Mouse (Mus musculus) kidney, embryonic 15.5 days (tissue): ENCODE data around the gene Cchcr1. TPM values are rescaled to one million over a fixed set of nuclear protein-coding genes. Genes with fewer than 3 reads are reported as not detected.
A peak's percentile ranks its signal among the peaks of the same experiment; 100 is the strongest.

Experiments
- ATAC-seq: fragments of 200-750 bp; cut with Nextera tagmentation; replicated peaks from 2 replicates; pipeline ENCODE4 v1.8.0; 2017; ENCODE audit warnings: moderate TSS enrichment; ENCODE audit not compliant: low FRiP score
- H3K27ac ChIP-seq: fragments of 300-500 bp; sonication (generic); 2 replicates; pipeline ENCODE4 v1.5.1; 2015; ENCODE audit warnings: mild to moderate bottlenecking, inconsistent platforms
- H3K27me3 ChIP-seq: fragments of 300-500 bp; sonication (generic); 2 replicates; pipeline ENCODE4 v1.6.1; 2015; ENCODE audit warnings: inconsistent platforms
- H3K36me3 ChIP-seq: fragments of 300-500 bp; sonication (generic); 2 replicates; pipeline ENCODE4 v1.6.1; 2015; ENCODE audit warnings: inconsistent platforms
- H3K4me1 ChIP-seq: fragments of 300-500 bp; sonication (generic); 2 replicates; pipeline ENCODE4 v1.6.1; 2015; ENCODE audit warnings: inconsistent platforms
- H3K4me2 ChIP-seq: fragments of 300-500 bp; sonication (generic); 2 replicates; pipeline ENCODE4 v1.6.1; 2015; ENCODE audit warnings: moderate library complexity, mild to moderate bottlenecking, inconsistent platforms
- H3K4me3 ChIP-seq: fragments of 300-500 bp; sonication (generic); replicated peaks from 2 replicates; pipeline ENCODE4 v1.5.1; 2015; ENCODE audit warnings: mild to moderate bottlenecking, inconsistent platforms
- H3K9ac ChIP-seq: fragments of 300-500 bp; sonication (generic); 2 replicates; pipeline ENCODE4 v1.6.1; 2015; ENCODE audit warnings: mild to moderate bottlenecking, inconsistent platforms
- H3K9me3 ChIP-seq: fragments of 300-500 bp; sonication (generic); replicated peaks from 2 replicates; pipeline ENCODE4 v1.6.1; 2016; ENCODE audit warnings: inconsistent platforms
- WGBS: fragments of 180-500 bp; shearing (Covaris S2); methylation state at CpG from one replicate; pipeline ENCODE4 v1.1.7; 2015; ENCODE audit warnings: mixed read lengths; 5-methylcytosine and 5-hydroxymethylcytosine counted together
- polyA plus RNA-seq: library from polyadenylated mRNA; unstranded; fragments of >200 nt; fragmentation: Nextera tagmentation; extraction: Ambion mirVana; gene quantifications from 2 replicates; pipeline ENCODE4 v1.2.1, GENCODE M21; 2015

Gene Cchcr1
- polyA plus RNA-seq, 1 experiment from 2014 or later: 21.7 TPM

DNA sequence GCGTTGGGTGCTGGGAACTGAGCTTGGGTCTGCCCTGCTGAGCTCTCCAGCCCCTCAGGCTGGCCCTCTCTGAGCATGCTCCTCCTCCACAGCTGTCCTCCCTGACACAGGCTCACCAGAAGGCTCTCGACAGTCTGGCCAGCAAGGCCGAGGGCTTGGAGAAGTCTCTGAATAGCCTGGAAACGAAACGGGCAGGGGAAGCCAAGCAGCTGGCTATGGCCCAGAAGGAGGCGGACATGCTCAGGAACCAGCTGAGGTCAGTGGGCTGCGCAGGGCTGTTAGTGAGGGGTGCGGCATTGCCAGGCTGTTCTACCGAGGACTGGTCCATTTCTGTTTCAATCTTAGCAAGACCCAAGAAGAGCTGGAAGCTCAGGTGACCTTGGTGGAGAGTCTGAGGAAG is 7.5 kb downstream of the Cchcr1 start:
- Histone ChIP-seq H3K4me3 (no peak overlapping the region), H3K9me3 (no peaks in the 10 kb centered on the region), H3K27me3 (no peaks in the 10 kb centered on the region), H3K9ac (no peak overlapping the region), H3K4me2 (no peak overlapping the region), H3K4me1 (no peaks in the 10 kb centered on the region), H3K27ac (no peak overlapping the region), H3K36me3 (peaks cover 74% of the 10 kb centered on the region)
- no peak for ATAC-seq
- WGBS: 86% methylated on average over 9 of the region's 9 CpGs

DNA sequence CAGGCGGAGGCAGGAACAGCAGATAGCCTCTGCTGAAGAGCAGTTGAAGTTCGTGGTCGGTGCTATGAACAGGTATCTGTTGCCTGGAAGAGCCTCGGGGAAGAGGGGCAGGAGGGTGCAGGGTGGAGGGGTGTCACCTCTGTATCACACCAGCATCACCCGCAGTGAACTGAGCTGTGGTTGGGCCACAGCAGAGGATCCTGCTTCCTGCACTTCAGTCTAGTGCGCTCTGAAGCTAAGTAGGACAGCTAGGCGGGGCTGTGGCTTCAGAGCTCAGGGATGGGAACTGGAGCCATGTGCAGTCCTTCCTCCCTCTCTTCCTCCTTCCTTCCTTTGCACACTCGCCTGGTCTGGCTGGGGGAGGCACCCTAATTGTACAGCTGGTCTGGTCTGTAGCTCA is 9.7 kb downstream of the Cchcr1 start:
- Histone ChIP-seq H3K4me3 (no peak overlapping the region), H3K4me1 (no peaks in the 10 kb centered on the region), H3K4me2 (no peak overlapping the region), H3K27me3 (no peaks in the 10 kb centered on the region), H3K9me3 (no peaks in the 10 kb centered on the region), H3K9ac (no peak overlapping the region), H3K36me3 (peaks cover 80% of the 10 kb centered on the region), H3K27ac (no peak overlapping the region)
- 77% methylated on average over 8 of the region's 8 CpGs for WGBS
- no peak for ATAC-seq

GRCm38 (mm10) chr17:35532360-35532759 is 15.5 kb downstream of the Cchcr1 start:
- no peaks in the 10 kb centered on the region for H3K9me3 ChIP-seq
- ATAC-seq: no peak
- H3K4me1 ChIP-seq: peaks cover 6% of the 10 kb centered on the region; the same call in 1 of the 2 replicates
- WGBS: 11% methylated on average over 3 of the region's 3 CpGs
- H3K27me3 ChIP-seq: no peaks in the 10 kb centered on the region
- H3K27ac ChIP-seq: no peak overlapping the region
- H3K36me3 ChIP-seq: peaks cover 34% of the 10 kb centered on the region
- H3K4me3 ChIP-seq: no peak overlapping the region
- H3K4me2 ChIP-seq: no peak overlapping the region
- H3K9ac ChIP-seq: no peak overlapping the region

DNA sequence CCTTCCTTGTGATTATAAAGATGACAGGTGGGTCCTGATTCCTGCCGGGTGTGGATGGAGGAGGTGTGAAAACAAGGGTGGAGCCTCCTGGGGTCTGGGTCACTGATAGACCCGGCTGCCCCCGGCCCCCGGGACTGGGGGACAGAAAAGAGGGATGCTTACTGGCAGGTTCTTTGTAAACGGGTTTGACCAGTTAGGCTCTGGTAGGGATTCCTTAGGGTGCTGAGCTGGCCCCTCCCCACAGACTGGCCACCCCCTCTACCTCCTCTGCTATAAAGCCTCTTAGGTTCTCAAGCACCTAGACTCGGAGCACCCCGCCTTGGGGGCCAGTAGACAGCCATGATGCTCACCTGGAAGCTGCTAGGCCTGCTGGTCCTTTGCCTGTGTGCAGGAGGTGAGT is 16.0 kb downstream of the Cchcr1 start, which contains the start of gene Psors1c2:
Gene Psors1c2, plus strand, starts transcription at position 301 of the 400 bp plus-strand sequence.
- H3K9me3 ChIP-seq: no peaks in the 10 kb centered on the region
- ATAC-seq: no peak
- H3K4me1 ChIP-seq: peaks cover 6% of the 10 kb centered on the region; the same call in 1 of the 2 replicates
- no peak within 1 kb of the TSS for H3K9ac ChIP-seq
- no peaks in the 10 kb centered on the region for H3K27me3 ChIP-seq
- WGBS: 35% methylated on average over 7 of the region's 7 CpGs
- peaks cover 30% of the 10 kb centered on the region for H3K36me3 ChIP-seq
- H3K4me3 ChIP-seq: no peak within 1 kb of the TSS
- no peak within 1 kb of the TSS for H3K27ac ChIP-seq
- no peak within 1 kb of the TSS for H3K4me2 ChIP-seq

GRCm38 (mm10) chr17:35534343-35534742 is 17.4 kb downstream of the Cchcr1 start:
- peaks cover 15% of the 10 kb centered on the region for H3K36me3 ChIP-seq
- peak; percentile 52; the same call in 1 of the 2 replicates for ATAC-seq
- WGBS: 11% methylated on average over 6 of the region's 6 CpGs
- H3K4me2 ChIP-seq: no peak overlapping the region
- H3K4me3 ChIP-seq: no peak overlapping the region
- no peaks in the 10 kb centered on the region for H3K27me3 ChIP-seq
- H3K9ac ChIP-seq: no peak overlapping the region
- peaks cover 6% of the 10 kb centered on the region; the same call in 1 of the 2 replicates for H3K4me1 ChIP-seq
- H3K9me3 ChIP-seq: no peaks in the 10 kb centered on the region
- H3K27ac ChIP-seq: no peak overlapping the region

DNA sequence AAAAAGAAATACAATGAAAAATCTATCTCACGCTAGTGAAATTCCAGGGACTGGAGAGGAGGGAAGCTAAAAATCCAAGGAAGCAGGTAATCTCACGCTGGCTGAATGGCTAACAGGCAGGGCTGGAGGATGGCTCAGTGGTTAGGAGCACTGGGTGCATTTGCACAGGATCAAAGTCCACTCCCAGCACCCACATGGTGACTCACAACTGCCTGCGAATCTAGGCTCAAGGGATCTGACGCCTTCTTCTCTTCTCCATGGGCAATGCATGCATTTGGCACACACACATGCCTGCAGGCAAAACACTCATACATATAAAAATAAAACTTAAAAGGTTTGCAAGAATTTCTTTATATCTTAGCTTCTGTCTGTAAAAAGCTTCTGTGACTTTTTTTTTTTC is 20.5 kb downstream of the Cchcr1 start:
- Histone ChIP-seq H3K9ac (no peak overlapping the region), H3K4me3 (no peak overlapping the region), H3K4me2 (no peak overlapping the region), H3K27me3 (no peaks in the 10 kb centered on the region), H3K9me3 (no peaks in the 10 kb centered on the region), H3K36me3 (no peaks in the 10 kb centered on the region), H3K4me1 (peaks cover 4% of the 10 kb centered on the region; the same call in 1 of the 2 replicates), H3K27ac (no peak overlapping the region)
- 90% methylated on average over 4 of the region's 4 CpGs for WGBS
- no peak for ATAC-seq

GRCm38 (mm10) chr17:35538476-35538875 is 21.6 kb downstream of the Cchcr1 start:
- no peaks in the 10 kb centered on the region for H3K9me3 ChIP-seq
- H3K9ac ChIP-seq: no peak overlapping the region
- 87% methylated on average over 1 of the region's 1 CpGs for WGBS
- H3K4me1 ChIP-seq: no peaks in the 10 kb centered on the region
- no peaks in the 10 kb centered on the region for H3K36me3 ChIP-seq
- H3K27me3 ChIP-seq: no peaks in the 10 kb centered on the region
- H3K4me3 ChIP-seq: no peak overlapping the region
- ATAC-seq: no peak
- H3K27ac ChIP-seq: no peak overlapping the region
- H3K4me2 ChIP-seq: no peak overlapping the region

DNA sequence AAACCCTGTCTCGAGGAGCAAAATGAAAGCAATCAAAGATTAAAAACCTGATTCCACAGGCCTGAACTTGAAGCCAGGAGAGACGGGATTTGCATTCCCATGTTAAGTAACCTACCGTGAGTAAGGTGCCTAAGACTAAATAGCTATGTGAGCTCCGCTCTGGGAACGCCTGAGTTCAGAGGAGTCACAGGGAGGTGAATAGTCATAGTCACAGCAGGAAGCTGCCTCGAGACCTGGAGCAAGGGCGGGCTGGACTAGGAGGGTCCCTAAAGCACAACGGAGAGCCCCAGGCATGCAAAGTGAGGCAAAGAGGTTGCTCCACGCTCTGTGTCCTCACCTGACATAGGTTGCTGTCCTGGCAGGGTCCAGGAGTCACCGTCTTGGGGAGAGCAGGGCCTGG is 22.6 kb downstream of the Cchcr1 start:
- Histone ChIP-seq H3K36me3 (no peaks in the 10 kb centered on the region), H3K4me1 (no peaks in the 10 kb centered on the region), H3K27ac (no peak overlapping the region), H3K4me2 (no peak overlapping the region), H3K4me3 (no peak overlapping the region), H3K27me3 (no peaks in the 10 kb centered on the region), H3K9ac (no peak overlapping the region), H3K9me3 (no peaks in the 10 kb centered on the region)
- 47% methylated on average over 10 of the region's 10 CpGs for WGBS
- no peak for ATAC-seq

DNA sequence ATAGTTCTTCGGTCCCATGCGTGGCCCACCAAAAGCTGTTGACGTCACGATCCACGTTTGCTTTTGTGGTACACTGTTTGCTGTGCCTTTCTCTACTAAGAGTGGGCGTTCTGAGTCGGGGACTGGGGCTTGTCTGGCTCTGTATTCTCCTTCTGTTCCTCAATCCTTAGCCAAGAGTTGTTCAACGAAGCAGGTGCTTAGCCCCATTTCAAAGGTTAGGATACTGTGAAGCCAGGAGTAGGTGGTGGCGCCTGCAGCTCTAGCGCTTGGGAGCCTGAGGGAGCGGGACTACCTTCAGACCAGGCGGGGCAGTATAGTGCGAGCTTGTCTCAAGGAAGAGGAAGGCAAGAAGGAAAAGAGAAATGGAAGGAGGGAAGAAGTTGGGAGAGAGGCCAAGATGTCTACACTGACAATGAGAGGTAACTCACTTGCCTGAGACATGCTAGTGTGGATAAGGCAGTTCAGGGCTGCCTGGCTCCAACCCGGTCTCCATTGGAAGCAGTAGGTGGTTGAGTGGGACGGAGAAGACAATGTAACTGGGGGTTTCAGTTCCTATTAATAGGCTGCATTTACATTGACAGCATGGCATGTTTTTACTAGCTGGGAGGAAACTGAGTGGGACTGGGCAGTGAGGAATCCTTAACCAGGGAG is 26.0 kb downstream of the Cchcr1 start:
- Histone ChIP-seq H3K4me2 (no peak overlapping the region), H3K9me3 (no peaks in the 10 kb centered on the region), H3K4me1 (0 out of 2 replicates have a peak, but pooled peaks cover 4% of the 10 kb centered on the region), H3K4me3 (no peak overlapping the region), H3K36me3 (no peaks in the 10 kb centered on the region), H3K9ac (no peak overlapping the region), H3K27ac (no peak overlapping the region), H3K27me3 (no peaks in the 10 kb centered on the region)
- no peak for ATAC-seq
- 89% methylated on average over 15 of the region's 15 CpGs for WGBS

- no peak overlapping the region for H3K27ac ChIP-seq
- ATAC-seq: no peak
- no peak overlapping the region for H3K4me3 ChIP-seq
- H3K9me3 ChIP-seq: no peaks in the 10 kb centered on the region
- H3K4me1 ChIP-seq: 0 out of 2 replicates have a peak, but pooled peaks cover 4% of the 10 kb centered on the region
- 60% methylated on average over 14 of the region's 14 CpGs for WGBS
- H3K9ac ChIP-seq: no peak overlapping the region
- no peaks in the 10 kb centered on the region for H3K36me3 ChIP-seq
- H3K27me3 ChIP-seq: no peaks in the 10 kb centered on the region
- no peak overlapping the region for H3K4me2 ChIP-seq
Measured at GRCm38 (mm10) chr17:35543412-35543861, 26.5 kb downstream of the Cchcr1 start.

DNA sequence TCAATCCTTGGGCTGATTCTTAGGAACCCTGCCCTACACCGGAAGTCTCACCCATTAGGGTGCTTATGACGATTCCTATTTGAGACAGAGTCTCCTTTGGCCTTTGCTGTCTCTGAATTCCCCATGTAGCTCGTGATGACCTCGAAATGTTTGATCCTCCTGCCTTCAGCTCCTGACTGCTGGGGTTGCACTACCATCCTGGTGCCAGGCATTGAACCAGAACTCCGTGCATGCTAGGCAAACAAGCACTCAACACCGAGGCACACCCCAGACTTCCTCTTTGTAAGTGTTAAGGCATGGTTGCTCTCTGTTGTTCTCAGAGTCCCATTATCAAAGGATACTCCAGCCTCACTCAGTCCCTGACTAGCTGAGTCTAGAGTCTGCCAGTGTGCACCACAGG is 27.1 kb downstream of the Cchcr1 start:
- Histone ChIP-seq H3K36me3 (no peaks in the 10 kb centered on the region), H3K4me1 (0 out of 2 replicates have a peak, but pooled peaks cover 7% of the 10 kb centered on the region)
- 79% methylated on average over 6 of the region's 6 CpGs for WGBS

DNA sequence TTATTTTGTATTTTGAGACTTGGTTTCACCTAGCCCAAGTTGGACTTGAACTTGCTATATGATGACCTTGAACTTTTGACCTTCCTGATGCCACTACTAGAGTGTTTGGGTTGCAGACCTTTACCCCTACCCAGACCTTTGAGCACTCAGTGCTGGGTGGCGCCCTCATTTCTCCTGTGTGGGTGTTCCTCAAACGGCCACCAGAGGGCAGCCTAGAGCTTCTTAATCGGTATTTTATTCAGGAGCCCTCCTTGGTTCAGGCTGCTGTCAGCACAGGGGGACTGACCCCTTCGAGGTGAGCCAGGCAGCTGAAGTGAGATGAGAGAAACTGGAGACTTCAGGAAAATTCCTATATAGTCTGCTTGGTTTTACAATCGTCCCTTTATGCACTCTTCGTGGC is 27.8 kb downstream of the Cchcr1 start:
- ATAC-seq: no peak; the same call in 1 of the 2 replicates
- no peaks in the 10 kb centered on the region for H3K36me3 ChIP-seq
- H3K4me2 ChIP-seq: no peak overlapping the region
- no peaks in the 10 kb centered on the region for H3K9me3 ChIP-seq
- peaks cover 12% of the 10 kb centered on the region; the same call in 1 of the 2 replicates for H3K4me1 ChIP-seq
- H3K27me3 ChIP-seq: no peaks in the 10 kb centered on the region
- no peak overlapping the region for H3K9ac ChIP-seq
- H3K4me3 ChIP-seq: no peak overlapping the region
- no peak overlapping the region for H3K27ac ChIP-seq
- WGBS: 41% methylated on average over 6 of the region's 6 CpGs

More for the DNA sequence above, 27.1 kb downstream of the Cchcr1 start:
- Histone ChIP-seq H3K9ac (no peak overlapping the region), H3K4me3 (no peak overlapping the region), H3K9me3 (no peaks in the 10 kb centered on the region), H3K27ac (no peak overlapping the region), H3K27me3 (no peaks in the 10 kb centered on the region), H3K4me2 (no peak overlapping the region)
- ATAC-seq: no peak
